Mouse (Mus musculus) spleen, adult 18-20 months (tissue): ENCODE measurements around the gene Car5b.

Experiments used
- DNase-seq, 2 experiments: peaks; one replicate each; pipeline ENCODE4 v3.0.0; 2022; ENCODE audit warnings: mixed read lengths in 2 of 2

The Car5b gene

DNA sequence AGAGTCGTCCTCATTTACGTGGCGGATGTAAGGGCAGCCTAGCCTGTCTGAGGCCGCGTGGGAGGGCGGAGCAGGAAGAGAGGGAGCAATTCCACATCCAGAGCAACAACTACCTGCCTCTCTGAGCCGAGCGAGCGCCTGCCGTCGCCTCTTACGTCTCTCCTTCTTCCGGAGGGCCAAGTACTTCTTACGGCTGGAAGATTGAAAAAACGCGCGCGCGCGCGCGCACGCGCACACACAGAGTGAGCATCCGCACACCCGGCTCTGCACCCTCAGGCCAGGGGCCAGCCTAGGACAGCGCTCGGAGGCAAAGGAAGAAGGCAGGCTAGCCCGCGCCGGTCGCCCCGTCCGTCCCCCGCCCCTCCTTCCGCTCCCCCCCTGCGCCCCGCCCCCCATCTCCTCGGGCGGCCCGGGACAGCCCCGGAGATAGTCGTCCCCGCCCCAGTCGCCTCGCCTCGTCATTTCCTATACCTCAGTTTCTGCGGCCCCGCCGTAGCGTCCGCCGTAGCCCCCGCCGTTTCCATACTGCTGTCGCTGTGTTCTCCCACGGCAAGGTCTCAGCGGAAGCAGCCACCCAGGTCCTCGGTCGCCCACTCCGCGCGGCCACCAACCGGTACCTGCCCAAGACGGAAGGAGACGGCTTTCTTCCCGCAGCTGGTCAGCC, 69.9 kb downstream of the Car5b start:
- peak; percentile 40 to 68 for DNase-seq

DNA sequence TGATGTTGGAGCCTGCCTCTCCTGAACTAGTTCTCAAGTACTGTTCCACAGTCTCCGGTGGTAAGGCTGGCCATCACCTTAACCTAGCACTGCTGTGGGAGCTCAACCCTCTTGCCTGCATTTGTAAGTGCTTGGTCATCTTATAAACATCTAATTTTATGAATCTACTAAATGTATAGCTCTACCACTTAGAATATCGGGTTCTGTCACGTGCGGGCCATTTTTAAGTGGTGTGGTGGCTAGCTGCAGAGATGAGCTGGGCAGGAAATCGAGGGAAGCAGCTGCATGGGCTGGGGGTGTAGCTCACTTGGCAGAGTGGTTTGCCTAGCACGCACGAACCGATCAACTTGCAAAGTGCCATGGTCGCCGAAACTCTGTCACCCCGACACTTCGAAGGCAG, 70.4 kb downstream of the Car5b start:
- no peak for DNase-seq

DNA sequence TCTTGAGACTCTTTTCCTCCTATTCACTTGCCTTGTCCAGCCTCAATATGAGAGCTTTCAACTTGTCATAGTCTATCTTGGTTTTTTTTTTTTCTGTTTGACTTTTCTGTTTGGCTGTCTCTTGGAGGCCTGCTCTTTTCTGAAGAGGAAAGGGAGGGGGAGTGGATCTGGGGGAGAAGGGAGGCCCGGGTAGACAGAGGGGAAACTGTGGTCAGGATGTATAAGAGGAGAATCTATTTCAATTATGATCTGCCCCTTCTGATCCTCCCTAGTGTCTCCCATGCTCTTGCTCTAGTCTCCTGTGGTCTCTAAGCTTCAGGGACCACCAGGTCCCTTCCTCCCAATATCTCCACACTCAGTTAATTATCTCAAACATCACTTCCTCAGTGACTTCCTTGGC, 76.2 kb downstream of the Car5b start:
- no peak for DNase-seq

DNA sequence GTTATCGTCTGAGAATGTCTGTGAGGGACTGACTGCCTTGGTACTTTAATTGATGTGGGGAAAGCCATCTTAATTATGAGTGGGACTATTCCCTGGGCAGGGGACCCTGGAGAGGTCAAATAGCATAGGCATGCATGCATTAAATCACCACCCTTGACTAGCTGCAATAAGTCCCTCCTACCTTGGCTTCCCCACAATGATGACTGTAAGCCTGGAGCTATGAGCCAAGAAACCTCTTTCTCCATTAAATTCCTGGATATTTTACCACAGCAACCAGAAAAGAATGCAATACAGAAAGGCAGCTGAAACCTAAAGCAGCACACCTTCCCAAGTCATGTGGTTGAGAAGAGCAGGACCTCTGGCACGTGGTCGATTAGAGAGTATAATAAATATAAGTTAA, 83.4 kb downstream of the Car5b start:
- DNase-seq = no peak

DNA sequence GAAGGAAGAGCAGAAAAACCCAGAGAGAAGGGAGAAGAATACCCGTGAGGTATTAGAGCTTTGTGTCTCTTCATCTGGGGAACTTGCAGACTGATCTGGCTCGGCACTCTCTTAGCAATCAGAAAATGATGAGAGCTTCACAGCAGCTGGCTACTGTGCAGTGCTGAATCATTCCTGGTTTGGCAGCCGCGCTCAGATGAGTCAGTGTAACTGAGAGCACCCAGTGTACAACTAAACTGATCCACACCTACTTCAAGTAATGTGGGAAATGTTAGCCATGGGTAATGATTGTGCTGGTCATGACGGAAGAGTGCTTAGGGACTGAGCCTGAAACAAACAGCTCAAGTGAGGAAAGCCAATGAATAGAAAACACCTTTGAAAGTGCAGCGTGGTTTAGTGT, 89.2 kb downstream of the Car5b start:
- DNase-seq = no peak

DNA sequence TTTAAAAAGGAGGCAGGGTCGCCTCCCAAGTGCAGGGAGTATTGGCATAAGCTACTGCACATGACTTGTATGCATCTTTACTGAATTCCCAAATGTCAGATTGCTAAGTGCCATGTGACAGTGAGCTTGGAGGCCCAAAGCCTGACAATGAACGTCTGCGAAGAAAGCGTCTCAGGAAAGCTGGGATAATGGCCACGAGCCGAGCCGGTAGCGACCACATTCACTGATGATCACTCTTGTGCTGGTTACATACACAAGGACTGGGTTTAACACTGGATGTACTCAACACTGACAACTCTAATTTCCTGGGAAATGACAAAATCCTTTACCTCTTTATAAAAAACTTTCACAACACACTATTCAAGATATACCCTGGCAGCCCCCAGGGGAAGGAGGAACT, 93.1 kb downstream of the Car5b start:
- no peak for DNase-seq

DNA sequence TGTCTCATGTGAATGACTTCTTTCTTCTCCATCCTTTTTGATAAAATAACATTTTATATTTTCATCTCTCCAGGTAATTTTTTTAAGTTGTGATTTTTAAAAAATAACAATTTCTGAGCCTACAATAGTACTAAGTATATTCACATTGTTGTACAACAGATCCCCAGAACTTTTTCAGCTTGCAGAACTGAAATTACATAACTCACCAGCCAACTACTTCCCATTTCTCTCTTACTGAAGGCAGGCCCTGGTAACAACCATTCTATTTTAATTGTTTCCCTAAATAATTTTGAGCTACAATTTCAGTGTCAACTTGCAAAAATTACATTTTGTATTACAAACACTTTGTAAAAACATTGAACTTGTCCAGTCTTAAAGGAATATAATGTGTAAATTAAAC, 98.2 kb downstream of the Car5b start:
- DNase-seq = no peak
